Mouse (Mus musculus): ENCODE data around the gene Trim14. TPM values are rescaled to one million over a fixed set of nuclear protein-coding genes. Genes with fewer than 3 reads are reported as not detected.

The Trim14 gene
- total RNA-seq, 2 experiments from 2014 or later = 0.88 to 1.1 TPM

DNA sequence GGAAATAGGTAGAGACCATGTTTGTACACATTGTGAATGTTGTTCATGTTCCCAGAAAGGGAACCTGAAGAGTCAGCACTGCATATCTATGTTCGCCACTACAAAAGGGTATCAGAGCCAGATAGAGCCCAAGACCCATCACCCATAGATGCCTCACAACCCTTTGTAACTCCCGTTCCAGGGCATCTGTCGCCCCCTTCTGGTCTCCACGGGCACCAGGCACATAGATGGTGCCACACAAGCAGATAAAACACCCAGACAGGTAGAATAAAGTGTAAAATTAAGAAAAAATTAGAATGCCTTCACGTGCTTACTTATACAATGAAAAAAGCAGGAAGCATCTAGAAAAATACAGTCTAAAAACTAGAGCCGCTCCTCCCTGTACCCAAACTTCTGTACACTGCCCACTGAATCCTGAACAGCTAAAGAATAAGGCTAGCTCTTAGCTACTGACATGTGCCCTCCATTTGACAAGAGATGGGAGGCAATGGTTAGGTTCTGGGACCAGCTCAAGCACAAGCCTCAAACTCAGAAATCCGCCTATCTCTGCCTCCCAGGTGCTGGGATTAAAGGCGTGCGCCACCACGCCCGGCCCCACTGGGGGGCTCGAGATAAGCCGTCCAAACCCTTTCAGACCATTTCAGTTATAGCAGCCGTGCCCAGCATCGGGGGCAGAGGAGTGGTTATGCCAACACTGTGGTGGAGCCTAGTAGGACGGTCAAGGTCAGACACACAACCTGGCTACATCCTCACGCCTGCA lies 9.0 kb downstream of the Trim14 start:
- no peak for DNase-seq

DNA sequence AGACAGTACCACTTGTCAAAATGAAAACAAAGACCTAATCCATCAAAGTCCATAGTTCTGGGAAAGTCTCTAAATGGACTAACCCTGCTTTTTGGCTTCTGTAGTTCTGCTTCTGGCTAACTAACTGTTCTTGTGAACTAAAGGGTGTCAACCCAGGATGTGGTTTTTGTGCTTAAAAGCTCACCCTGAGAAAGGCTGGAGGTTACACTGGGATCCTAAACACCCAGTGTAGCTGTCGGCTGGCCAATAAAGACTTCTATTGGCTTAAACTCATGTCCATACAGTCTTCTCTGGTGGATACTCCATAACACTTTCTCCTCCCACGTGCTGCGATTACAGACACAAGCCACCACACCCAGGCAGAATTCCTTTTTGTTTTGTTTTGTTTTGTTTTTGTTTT lies 9.7 kb downstream of the Trim14 start:
- DNase-seq = no peak

DNA sequence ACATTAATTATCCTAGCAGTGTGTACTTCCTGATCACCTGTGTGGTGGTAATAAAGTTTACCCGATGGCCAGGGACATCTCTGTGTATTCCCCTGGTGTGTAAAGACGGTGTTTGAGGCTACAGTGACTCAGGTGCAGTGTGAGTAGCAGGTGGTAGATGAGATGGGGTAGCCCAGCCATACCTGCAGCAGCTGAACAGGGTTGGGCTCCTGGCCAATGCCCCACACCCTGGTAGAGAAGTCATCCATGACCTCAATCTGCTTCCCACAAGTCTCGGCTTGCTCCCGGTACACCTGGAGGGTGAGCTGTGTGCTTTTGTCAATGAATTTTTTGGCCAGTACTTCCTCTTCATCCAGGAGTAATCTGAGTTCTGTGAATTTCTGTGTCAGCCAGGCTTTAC lies 12.6 kb downstream of the Trim14 start:
- DNase-seq = no peak

DNA sequence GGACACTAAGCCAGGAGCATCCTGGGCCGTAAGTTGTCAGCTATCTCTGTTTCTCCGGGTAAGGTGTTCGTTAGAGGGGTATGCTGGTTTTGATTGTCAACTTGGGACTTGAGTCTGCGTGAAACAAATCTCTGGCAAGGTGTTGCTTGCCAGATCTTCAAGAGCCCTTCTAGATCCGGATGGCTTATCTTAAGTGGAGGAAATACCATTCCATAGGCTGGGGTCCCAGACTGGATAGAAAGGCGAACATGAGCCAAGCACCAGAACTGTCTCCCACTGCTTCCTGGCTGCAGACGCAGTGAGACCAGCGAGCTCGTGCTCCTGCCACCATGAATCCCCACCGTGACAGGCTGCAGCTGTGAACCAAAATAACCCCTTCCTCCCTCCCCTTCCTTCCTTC lies 14.5 kb downstream of the Trim14 start:
- DNase-seq = no peak

DNA sequence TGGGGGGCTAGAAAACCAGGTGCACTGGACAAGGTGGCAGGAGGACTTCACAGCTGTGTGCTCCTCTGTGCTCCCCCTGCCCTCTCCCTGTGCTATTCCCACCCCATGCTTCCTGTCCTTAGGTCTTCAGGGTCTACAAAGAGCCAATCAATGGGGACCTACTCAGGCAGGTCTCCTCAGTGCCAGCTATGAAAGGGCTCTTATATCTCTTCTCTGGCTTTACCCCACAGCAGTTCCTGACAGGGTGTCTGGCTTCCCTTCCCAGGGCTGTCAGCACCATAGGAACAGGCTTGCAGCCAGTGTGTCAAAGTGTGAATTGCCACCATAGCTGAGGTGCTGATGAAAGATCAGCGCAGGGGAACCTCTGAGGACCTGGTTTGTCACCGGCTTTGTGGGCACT lies 15.4 kb downstream of the Trim14 start:
- no peak for DNase-seq

DNA sequence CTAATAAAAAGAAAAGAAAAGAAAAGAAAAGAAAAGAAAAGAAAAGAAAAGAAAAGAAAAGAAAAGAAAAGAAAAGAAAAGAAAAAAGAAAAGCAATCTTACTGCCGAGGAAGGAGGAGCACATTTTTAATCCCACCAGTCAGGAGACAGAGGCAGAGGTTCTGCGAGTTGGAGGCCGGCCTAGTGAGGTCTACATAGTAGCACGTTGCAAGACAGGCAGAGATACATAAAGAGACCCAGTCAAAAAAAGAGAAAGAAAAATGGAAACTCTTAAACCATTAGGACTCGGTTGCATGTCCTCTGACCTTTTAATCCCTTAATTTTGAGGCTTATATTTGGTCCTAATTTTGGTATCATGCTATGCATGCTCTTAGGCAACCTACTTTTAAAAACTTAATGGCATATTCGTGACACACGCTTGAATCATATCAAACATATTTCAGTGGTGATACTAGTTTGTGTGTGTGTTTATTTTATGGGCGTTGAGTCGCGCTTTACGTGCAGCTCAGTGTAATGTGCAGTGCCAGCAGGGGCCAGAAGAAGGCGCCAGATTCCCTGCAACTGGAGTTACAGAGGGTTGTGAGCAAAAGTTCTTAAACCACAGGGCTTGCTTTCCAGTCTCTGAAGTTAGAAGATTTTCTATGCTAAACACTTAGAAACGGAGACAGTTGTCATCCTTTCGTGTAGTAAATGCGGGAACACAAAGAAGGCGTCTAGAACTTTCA lies 28.0 kb downstream of the Trim14 start:
- DNase-seq = peak; percentile 45 to 60

DNA sequence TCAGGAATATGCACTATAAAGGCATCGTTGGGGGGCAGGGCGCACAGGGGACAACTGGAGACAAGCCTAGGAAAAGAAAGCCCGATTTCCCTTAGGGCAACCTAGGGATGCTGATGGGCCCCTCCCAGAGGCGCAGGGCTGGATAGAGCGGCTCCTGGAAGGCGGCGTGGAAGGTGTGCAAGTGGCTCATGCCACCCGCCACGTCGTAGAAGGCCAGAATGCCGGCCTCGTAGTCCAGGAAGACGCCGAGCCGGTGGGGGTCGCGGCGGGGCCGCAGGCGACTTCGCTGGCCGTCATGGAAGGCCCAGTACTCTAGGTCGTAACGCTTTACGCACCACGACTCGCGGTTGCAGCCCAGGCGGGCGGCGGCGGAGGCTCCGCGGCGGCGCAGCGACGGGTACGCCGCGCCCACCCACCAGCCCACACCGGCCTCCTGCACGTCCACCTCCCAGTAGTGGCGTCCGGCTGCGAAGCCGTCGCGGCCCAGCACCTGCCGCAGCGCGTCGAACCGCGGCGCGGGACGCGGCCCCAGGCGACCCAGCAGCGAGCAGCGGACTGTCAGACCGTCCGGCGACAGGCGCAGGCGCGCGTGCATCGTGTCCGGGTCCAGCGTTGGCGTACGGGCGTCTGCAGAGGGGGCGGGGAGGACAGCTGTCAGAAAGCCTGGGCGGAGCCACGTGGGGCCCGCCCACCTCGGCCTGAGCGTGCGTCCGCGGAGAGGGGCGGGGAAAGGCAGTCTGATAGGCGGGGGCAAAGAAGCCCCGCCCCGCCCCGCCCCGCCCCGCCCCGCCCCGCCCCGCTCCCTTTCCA lies 28.9 kb downstream of the Trim14 start:
- peak; percentile 95 to 96 for DNase-seq

DNA sequence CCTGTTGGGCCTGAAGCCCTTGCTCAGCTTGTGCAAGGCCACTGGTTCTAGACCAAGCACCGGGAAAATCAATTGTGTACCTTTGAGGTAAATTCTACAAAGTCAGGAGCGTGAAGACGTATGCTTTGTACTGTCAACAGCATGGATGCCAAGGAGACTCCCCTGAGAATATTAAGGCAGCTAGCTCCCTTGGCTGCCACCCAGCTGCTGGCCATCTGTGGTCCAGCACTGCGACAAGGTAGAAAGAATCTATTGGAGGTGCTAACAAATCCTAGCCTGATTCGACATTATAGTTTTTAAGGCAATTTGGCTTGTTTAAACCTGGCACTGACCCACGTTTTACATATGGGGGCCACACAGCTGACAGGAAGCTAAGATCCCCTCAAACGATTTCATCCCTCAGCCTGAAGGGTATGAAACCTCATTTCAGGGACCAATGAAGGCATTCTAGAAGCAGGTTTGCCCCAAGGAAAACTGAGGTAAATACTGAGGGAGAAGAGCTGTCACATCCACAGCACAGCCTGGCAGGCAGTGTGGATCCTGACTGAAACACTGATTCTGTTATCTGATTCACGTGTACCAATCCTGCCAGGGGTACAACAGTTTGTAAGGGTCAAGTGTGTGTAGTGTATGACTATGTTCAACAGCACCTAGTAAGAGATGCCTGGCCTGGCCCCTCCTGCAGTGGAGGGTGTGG lies 30.4 kb downstream of the Trim14 start:
- DNase-seq = no peak

DNA sequence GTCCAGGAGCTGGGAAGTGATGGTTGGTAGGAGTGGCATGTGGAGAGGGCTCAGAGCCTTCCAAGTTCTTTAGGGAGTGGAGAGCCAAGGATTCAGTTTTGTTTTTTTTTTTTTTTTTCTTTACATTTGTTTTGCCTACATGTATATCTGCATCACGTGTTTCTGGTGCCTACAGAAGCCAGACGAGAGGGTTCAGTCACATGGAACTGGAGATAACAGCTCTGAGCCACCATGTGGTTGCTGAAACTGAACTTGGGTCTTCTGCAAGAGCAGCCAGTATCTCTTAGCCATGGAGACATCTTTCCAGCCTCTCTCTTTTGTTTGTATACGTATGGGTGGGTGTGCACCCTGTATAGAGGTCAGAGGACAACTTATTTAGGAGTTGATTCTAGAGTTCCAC lies 32.1 kb downstream of the Trim14 start:
- no peak for DNase-seq

DNA sequence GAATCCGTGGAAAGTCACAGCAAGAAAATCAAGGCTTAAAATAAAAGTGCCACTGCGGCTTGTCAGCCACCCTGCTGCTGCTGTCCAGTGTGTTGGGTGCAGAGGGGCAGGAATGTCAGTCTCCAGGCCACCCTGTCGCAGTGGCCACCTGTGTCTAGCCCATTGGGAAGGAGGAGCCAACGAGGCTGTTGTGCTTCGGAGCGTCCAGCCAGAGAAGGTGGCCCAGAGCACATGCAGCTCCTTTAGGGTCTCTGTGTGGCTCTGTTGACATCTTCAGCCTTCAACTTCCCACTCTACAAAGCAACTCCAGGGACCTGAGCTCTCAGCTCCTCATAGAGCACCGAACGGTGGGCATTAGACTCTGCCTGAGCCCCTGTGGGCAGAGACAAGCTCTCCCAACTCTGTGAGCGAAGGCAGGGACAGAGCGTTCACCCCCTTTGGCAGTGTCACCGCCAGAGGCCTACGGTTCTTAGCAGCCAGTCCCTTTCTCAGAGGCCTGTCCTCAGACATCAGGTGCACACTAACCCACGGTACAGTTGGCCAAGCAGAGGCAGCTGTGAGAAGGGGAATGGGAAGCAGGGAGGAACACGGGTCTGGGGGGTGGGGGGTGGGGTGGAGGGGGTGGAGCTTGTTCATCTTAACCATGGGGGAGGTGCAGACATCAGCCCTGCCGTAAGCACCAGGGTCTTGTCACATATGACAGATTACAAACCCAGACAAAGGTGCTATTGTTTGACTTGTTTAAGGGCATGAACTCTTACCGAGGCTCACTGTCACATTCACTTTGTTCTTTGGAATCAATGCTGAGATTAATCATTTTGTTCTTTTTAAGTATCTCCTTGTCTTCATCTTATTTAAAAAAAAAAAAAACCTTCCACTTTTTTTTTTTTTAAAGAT lies 33.1 kb downstream of the Trim14 start:
- no peak for DNase-seq

DNA sequence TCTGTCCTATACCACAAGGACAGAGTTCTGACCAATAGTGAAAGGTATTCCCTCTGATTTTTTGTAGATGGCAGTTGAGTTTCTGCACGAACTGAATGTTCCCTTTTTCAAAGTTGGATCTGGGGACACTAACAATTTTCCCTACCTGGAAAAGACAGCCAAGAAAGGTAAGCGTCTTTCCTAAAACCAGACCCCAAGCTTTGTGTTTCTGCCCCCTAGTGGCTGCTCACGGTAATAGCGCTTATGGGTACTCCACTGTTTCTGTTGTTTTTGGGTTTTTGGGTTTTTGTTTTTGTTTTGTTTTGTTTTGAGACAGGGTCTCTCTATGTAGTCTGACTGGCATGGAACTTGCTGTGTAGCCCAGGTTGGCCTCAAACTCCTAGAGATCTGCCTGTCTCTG lies 37.0 kb downstream of the Trim14 start:
- no peak for DNase-seq

DNA sequence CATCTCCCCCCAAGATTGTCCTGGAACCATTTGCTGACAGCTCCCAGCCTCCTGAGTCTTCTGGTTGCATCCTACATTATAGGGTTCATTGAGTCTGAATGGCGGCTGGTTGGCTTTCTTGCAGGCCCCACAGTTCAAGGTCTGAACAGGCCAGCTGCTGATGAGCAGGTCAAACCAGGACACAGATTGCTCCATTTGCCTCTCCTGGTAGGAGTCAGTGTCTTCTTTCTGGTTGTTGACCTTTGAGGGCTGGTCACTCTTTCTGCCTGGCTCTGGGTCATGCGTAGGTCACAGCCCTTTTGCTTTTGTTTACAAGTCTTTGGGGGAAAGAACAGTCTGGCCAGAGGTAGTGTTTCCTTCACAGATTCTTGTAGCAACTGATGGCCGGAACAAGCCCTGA lies 37.4 kb downstream of the Trim14 start:
- no peak for DNase-seq

DNA sequence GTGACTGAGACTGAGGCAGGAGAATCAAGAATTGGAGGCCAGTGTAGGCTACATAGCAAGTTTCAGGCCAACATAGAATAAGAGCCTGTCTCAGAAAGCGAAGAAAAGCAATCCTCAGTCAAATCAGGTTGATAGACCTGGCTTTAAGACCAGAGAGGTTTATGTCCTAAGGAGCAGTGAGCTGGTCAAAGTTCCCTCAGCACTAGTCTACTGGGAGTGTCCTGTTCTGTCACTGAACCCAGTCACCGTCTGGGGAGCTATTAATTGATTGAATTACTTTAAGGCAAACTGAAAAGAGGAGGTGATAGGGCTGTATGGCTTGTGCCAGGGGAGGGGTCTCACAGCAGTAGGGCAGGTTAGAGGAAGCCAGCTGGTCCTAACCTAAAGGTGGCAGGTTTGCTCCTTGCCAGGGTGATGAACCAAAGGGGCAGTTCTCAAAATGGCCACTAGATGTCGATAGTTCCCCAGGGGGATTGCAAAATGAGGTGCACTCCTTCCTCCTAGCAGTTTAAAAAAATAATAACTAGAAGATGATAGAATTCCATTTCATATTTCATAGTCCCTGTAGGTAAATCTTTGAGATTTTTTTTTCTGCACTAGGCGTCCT lies 38.6 kb downstream of the Trim14 start:
- DNase-seq = peak; percentile 41 to 62

DNA sequence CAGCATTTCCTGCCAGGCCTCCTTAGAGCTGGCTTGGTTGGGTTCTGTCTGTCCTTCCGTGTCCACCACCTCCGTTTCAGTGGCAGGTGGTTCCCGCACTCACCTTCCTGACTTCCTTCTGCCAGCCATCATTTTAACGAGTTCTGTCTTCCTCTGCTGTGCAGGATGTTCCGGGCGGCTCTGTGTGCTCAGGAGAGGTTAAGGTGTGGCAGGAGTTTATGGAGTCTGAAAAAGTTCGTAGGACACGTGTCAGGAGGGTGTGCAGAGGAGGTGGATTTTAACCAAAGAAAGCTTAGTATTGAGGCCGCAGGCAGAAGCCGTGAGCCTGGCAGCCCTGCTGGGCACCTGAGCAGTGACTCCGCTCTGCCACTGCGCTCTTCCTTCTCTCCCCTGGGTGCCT lies 40.4 kb downstream of the Trim14 start:
- no peak for DNase-seq

DNA sequence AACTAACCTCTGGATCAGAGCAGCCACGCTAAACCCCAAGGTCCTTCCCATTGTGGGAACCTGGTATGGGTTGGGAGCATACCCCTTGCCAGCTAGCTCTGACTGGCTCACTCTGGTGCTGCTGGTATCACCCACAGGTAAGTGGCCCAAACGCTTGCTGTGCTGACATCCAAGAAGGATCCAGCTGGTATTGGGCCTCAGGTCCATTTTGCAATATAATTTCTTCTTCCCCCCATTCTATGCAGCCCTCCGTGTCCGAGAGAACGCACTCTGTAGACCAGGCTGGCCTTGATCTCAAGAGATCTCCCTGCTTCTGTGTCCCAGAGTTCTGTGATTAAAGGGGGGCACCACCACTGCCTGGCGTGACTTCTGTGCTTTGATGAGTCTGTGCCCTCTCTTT lies 42.9 kb downstream of the Trim14 start:
- no peak for DNase-seq

DNA sequence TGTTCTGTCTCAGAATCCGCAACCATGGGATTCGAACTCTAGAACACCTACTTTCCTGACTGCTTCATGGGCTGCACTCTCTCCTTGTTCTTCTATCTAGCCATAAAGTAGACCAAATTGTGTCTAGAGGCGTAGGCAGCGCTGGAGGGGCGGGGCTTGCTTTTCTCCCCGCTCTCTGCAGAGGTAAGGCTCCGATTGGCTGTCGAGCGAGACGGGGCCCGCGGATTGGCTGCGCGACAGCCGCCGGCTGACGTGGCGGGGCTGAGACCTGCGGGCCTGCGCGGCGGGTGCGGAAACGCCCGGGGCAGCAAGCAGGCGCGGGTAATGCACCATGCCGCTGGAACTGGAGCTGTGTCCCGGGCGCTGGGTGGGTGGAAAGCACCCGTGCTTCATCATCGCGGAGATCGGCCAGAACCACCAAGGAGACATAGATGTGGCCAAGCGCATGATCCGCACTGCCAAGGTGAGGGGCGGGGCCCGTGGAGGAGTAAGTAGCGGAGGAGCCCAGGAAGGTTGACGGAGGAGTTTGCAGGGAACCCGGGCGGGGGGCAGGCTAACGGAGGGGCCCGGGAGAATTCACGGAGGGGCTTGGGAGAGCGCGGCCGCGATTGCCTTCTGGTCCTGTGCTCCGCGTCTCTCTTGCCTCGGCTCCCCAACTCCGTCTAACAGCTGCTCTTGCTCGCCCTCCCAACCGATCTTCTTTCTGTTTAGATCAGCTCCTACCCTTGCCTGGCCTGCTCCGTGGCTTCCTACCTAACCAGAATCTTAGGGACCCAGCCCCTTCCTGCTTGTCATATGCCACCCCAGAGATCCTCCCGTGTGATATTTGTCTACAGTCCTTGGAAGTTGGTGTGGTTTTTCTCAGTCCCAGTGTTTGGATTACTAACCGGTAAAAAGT lies 46.7 kb downstream of the Trim14 start, which contains the start of gene Nans:
Nans (plus strand) TSS at position 221 of the 898 bp plus-strand sequence.
- peak; percentile 93 for DNase-seq

DNA sequence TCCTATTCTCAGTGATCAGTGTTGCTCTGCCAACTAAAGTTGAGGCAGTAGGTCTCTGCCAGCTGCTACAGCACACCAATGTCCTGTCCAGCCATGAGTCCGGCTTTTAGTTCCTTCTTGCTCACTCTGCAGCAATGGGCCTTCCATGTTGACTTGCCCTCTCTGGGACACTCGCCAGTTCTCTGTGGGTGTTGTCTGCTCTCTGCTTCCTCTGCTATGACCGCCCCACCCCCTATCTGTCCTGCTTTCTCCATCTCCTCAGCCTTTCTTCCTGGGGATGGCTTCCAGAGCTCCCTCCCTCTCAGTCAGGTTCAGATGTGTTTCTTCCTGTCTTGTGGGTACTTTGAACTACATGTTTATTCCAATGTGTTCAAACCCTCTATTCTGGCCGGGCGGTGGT lies 48.6 kb downstream of the Trim14 start:
- DNase-seq = no peak

DNA sequence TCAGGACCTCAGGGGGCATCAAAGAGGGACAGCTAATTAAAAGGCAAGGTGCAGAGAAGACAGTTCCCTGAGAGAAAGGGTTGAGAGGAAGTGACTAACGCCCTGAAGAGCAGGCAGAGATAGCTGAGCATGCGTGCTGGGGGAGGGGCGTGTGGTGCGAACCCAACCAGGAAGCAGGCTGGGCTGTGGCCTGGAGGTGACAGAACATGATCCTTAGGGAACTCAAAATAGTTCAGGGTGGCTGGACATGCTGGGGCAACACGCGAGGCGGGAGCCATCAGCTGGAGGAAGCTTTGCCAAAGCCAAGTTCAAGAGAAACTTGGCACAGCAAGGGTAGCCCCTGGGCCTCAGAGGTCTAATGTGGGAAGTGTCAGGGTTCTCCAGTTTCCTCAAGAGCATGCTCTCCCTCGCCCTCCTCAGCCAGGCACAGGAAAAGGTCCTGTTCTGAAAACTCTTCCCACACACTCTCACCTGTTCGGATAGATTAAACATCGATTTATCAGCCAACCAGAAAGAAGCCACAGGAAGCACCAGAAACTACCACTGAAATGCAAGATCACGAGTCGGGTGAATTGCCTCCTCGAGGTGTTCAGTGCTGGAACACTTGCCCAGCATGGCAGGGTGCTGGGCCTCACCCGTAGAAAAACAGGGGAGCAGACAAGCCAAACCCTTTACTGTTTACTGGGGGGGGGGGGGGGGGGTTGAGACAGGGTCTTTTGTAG lies 50.1 kb downstream of the Trim14 start:
- DNase-seq = peak in 1 of 2 experiments; percentile 29

DNA sequence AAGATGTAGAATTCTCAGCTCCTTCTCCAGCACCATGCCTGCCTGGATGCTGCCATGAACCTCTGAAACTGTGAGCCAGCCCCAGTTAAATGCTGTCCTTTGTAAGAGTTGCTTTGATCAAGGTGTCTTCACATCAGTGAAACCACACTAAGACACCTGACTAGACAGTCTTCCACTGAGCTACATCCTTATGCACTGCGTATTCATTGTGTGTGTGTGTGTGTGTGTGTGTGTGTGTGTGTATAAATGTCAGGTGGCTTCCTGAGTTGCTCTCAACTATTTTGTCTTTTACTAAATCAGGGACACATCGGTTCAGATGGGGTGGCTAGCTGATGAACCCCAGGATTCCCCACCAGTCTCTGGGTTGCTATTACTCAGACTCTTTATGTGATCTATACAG lies 56.9 kb downstream of the Trim14 start:
- DNase-seq = no peak

Measured in layer of hippocampus, postnatal 36 days (tissue).